Mouse (Mus musculus) G1E (cell line): ENCODE measurements around the gene Arhgef25. TPM values are rescaled to one million over a fixed set of nuclear protein-coding genes. Genes with fewer than 3 reads are reported as not detected.

Source experiments
- ATAC-seq: 2 replicates; pipeline ENCODE4 v1.8.0; 2016; ENCODE audit warnings: mild to moderate bottlenecking; ENCODE audit not compliant: insufficient number of reproducible peaks, poor library complexity, low FRiP score, severe bottlenecking; ENCODE audit errors: extremely low read depth
- DNase-seq: peaks from one replicate; pipeline ENCODE4 v3.0.0; 2012; ENCODE audit warnings: low spot score
- H3K27me3 ChIP-seq: 2 replicates; pipeline ENCODE4 v1.6.1; 2012; ENCODE audit warnings: mild to moderate bottlenecking, low read length, inconsistent platforms; ENCODE audit not compliant: insufficient read depth
- H3K36me3 ChIP-seq: replicated peaks from 2 replicates; pipeline ENCODE3; 2012; ENCODE audit warnings: mild to moderate bottlenecking, inconsistent platforms
- H3K4me1 ChIP-seq: 2 replicates; pipeline ENCODE4 v1.6.1; 2012; ENCODE audit warnings: low read depth, low read length, inconsistent platforms, mixed read lengths; ENCODE audit not compliant: insufficient read depth
- H3K4me3 ChIP-seq: 2 replicates; pipeline ENCODE4 v1.5.1; 2012; ENCODE audit warnings: low read depth, mild to moderate bottlenecking, inconsistent platforms, low read length, moderate library complexity, mixed read lengths
- H3K9me3 ChIP-seq: replicated peaks from 2 replicates; pipeline ENCODE4 v1.6.1; 2012; ENCODE audit warnings: inconsistent platforms
- CTCF ChIP-seq: IDR thresholded peaks from 2 replicates; pipeline ENCODE4 v1.5.1; 2012; ENCODE audit warnings: low read depth, low read length, inconsistent platforms, mixed read lengths
- GATA1 ChIP-seq: IDR thresholded peaks from 2 replicates; pipeline ENCODE4 v1.6.1; 2012; ENCODE audit warnings: borderline replicate concordance, low read length, inconsistent platforms, mixed read lengths
- GATA2 ChIP-seq: IDR thresholded peaks from 2 replicates; pipeline ENCODE4 v1.6.1; 2012; ENCODE audit warnings: low read depth, low read length, inconsistent platforms, borderline replicate concordance
- POLR2AphosphoS5 ChIP-seq: IDR thresholded peaks from 2 replicates; pipeline ENCODE4 v1.6.1; 2012; ENCODE audit warnings: low read depth, low read length, inconsistent platforms; ENCODE audit not compliant: insufficient replicate concordance
- TAL1 ChIP-seq: conservative IDR thresholded peaks from 2 replicates; pipeline ENCODE4 v1.6.1; 2012; ENCODE audit warnings: low read depth, low read length, inconsistent platforms, mixed read lengths
- polyA plus RNA-seq: library from polyadenylated mRNA; stranded (reverse); fragments of >175 nt; gene quantifications from 2 replicates; pipeline ENCODE4 v1.2.3, GENCODE M21; 2012
- total RNA-seq, 2 experiments: library from RNA; stranded (forward) in 1 of 2; stranded (reverse) in 1 of 2; fragments of 200-1000 nt in 1 of 2; fragments of >200 nt in 1 of 2; fragmentation: Nextera tagmentation in 1 of 2; gene quantifications; 2 replicates each; pipeline ENCODE4 v1.2.3; 2014 to 2017

Gene Arhgef25
- total and polyA plus RNA-seq, 3 experiments: 51.4 to 98.4 (median 70.1) TPM

DNA sequence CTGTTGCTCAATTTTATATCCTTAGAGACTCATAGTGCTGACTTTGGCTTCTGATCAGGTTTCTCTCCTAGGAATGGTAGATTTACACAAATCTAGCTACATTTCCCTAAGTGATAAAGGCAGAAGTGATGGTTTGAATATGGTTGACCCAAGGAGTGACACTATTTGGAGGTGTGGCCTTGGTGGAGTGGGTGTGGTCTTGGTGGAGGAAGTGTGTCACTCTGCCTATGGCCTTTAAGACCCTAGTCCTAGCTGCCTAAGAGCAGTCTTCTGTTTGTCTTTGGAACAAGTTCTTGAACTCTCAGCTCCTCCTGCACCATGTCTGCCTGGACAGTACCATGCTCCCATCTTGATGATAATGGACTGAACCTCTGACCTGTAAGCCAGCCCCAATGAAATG lies 27.3 kb upstream of the Arhgef25 start:
- no peaks in the 10 kb centered on the region for H3K36me3 ChIP-seq
- peaks cover 29% of the 10 kb centered on the region for H3K4me1 ChIP-seq
- H3K4me3 ChIP-seq: no peak overlapping the region
- H3K9me3 ChIP-seq: 0 out of 2 replicates have a peak, but pooled peaks cover 2% of the 10 kb centered on the region
- TF ChIP-seq CTCF (no peak), GATA2 (no peak), POLR2AphosphoS5 (no peak), TAL1 (no peak), GATA1 (no peak)
- DNase-seq: no peak
- no peak for ATAC-seq
- no peaks in the 10 kb centered on the region for H3K27me3 ChIP-seq

GRCm38 (mm10) chr10:127216456-127216855 lies 26.6 kb upstream of the Arhgef25 start:
- TF ChIP-seq CTCF (no peak), GATA2 (no peak), TAL1 (no peak), GATA1 (no peak), POLR2AphosphoS5 (no peak)
- H3K27me3 ChIP-seq: no peaks in the 10 kb centered on the region
- 0 out of 2 replicates have a peak, but pooled peaks cover 2% of the 10 kb centered on the region for H3K9me3 ChIP-seq
- peaks cover 33% of the 10 kb centered on the region for H3K4me1 ChIP-seq
- H3K4me3 ChIP-seq: no peak overlapping the region
- DNase-seq: no peak
- no peaks in the 10 kb centered on the region for H3K36me3 ChIP-seq
- no peak for ATAC-seq

- H3K27me3 ChIP-seq: no peaks in the 10 kb centered on the region
- peaks cover 12% of the 10 kb centered on the region for H3K36me3 ChIP-seq
- ATAC-seq: no peak
- H3K4me1 ChIP-seq: peaks cover 47% of the 10 kb centered on the region
- no peak overlapping the region for H3K4me3 ChIP-seq
- TF ChIP-seq GATA1 (no peak), GATA2 (no peak)
- no peak for DNase-seq
- H3K9me3 ChIP-seq: no peaks in the 10 kb centered on the region
Measured at GRCm38 (mm10) chr10:127214422-127214803, 24.5 kb upstream of the Arhgef25 start.

GRCm38 (mm10) chr10:127213704-127214421 lies 24.0 kb upstream of the Arhgef25 start:
- no peak for ATAC-seq
- H3K36me3 ChIP-seq: peaks cover 18% of the 10 kb centered on the region
- no peak for DNase-seq

DNA sequence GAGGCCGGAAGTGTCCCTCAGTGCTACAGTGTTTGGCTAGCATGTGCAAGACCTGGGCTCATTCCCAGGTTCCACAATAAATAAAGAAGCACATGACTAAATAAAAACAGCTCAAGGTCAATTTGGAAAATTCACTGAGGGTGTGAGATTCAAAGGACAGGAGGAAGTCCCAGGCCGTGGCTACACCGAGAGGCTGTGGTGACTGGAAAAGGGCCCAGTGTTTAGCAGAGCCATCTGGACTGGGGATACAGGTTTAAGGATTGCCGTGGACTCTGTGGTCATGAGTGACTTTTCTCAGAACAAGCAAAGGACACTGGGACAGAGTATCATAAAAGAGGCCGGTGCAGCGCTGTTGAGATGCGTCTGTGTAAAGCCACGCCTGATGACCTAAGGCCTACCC lies 23.4 kb upstream of the Arhgef25 start:
- H3K36me3 ChIP-seq: peaks cover 23% of the 10 kb centered on the region
- peaks cover 55% of the 10 kb centered on the region for H3K4me1 ChIP-seq
- TF ChIP-seq CTCF: no peak
- TF ChIP-seq POLR2AphosphoS5: no peak
- TF ChIP-seq TAL1: no peak
- TF ChIP-seq GATA1: no peak
- H3K4me3 ChIP-seq: no peak overlapping the region
- H3K27me3 ChIP-seq: no peaks in the 10 kb centered on the region
- DNase-seq: no peak
- ATAC-seq: no peak
- H3K9me3 ChIP-seq: no peaks in the 10 kb centered on the region

More at GRCm38 (mm10) chr10:127213704-127214421, 24.0 kb upstream of the Arhgef25 start:
- no peaks in the 10 kb centered on the region for H3K9me3 ChIP-seq
- TF ChIP-seq CTCF (no peak), GATA1 (no peak), GATA2 (no peak)
- H3K27me3 ChIP-seq: no peaks in the 10 kb centered on the region
- no peak overlapping the region for H3K4me3 ChIP-seq
- H3K4me1 ChIP-seq: peaks cover 51% of the 10 kb centered on the region

GRCm38 (mm10) chr10:127211414-127211854 lies 21.6 kb upstream of the Arhgef25 start, which contains the start of gene Pip4k2c:
Pip4k2c (minus strand) TSS chr10:127211585.
- peak; percentile 79 for DNase-seq

More at GRCm38 (mm10) chr10:127211414-127211854, 21.6 kb upstream of the Arhgef25 start, which contains the start of gene Pip4k2c:
- peak within 1 kb of the TSS; percentile 92 for H3K4me3 ChIP-seq
- peak; percentile 66 for ATAC-seq
- TF ChIP-seq POLR2AphosphoS5 (no peak), CTCF (no peak), GATA2 (no peak), TAL1 (no peak), GATA1 (no peak)
- H3K9me3 ChIP-seq: no peaks in the 10 kb centered on the region
- no peaks in the 10 kb centered on the region for H3K27me3 ChIP-seq
- H3K36me3 ChIP-seq: peaks cover 42% of the 10 kb centered on the region
- peaks cover 71% of the 10 kb centered on the region for H3K4me1 ChIP-seq
